Mouse (Mus musculus) stomach, postnatal 0 days (tissue): Measurements from ENCODE around the gene Akap6.

ENCODE experiments used
- CTCF ChIP-seq: IDR thresholded peaks from 2 replicates; pipeline ENCODE4 v1.5.1; 2016; ENCODE audit warnings: antibody characterized with exemption, low read depth, mild to moderate bottlenecking, moderate library complexity
- EP300 ChIP-seq: optimal IDR thresholded peaks from 2 replicates; pipeline ENCODE3; 2016; ENCODE audit warnings: antibody characterized with exemption

GRCm38 (mm10) chr12:52741801-52742200 lies 42.6 kb downstream of the Akap6 start:
- no peak for TF ChIP-seq CTCF
- no peak for TF ChIP-seq EP300
